Mouse (Mus musculus) c-Kit-positive CD71-positive TER-119-negative erythroid progenitor cells, embryonic 14.5 days (primary cell): ENCODE data around the gene Hoxd10.

ENCODE experiments used
- DNase-seq: peaks from one replicate; pipeline ENCODE4 v3.0.0-alpha.2; 2013; ENCODE audit warnings: low read depth

The Hoxd10 gene

GRCm38 (mm10) chr2:74666411-74666810 is 25.3 kb upstream of the Hoxd10 start:
- no peak for DNase-seq

GRCm38 (mm10) chr2:74667191-74667841 is 24.4 kb upstream of the Hoxd10 start:
- DNase-seq: no peak

- DNase-seq: no peak
Measured at GRCm38 (mm10) chr2:74667842-74668357, 23.8 kb upstream of the Hoxd10 start, which contains the start of gene Hoxd13. TSS of gene Hoxd13 (plus strand) at chr2:74668310.

- DNase-seq: no peak
Measured at GRCm38 (mm10) chr2:74668370-74669229, 23.1 kb upstream of the Hoxd10 start.

- DNase-seq: no peak
Measured at GRCm38 (mm10) chr2:74669230-74669578, 22.5 kb upstream of the Hoxd10 start.

GRCm38 (mm10) chr2:74669650-74670235 is 22.0 kb upstream of the Hoxd10 start:
- DNase-seq: no peak

GRCm38 (mm10) chr2:74670632-74671188 is 21.0 kb upstream of the Hoxd10 start:
- no peak for DNase-seq

GRCm38 (mm10) chr2:74671847-74672246 is 19.9 kb upstream of the Hoxd10 start:
- no peak for DNase-seq

- no peak for DNase-seq
Measured at GRCm38 (mm10) chr2:74672481-74673362, 19.0 kb upstream of the Hoxd10 start.

GRCm38 (mm10) chr2:74673835-74674425 is 17.8 kb upstream of the Hoxd10 start:
- DNase-seq: no peak

- DNase-seq: no peak
Measured at GRCm38 (mm10) chr2:74674881-74675665, 16.7 kb upstream of the Hoxd10 start, which contains the start of gene Hoxd12. TSS of gene Hoxd12 (plus strand) at chr2:74675013.

- DNase-seq: no peak
Measured at GRCm38 (mm10) chr2:74675666-74676282, 15.9 kb upstream of the Hoxd10 start.

- DNase-seq: no peak
Measured at GRCm38 (mm10) chr2:74676376-74677052, 15.2 kb upstream of the Hoxd10 start.

- DNase-seq: no peak
Measured at GRCm38 (mm10) chr2:74677106-74677505, 14.6 kb upstream of the Hoxd10 start.

GRCm38 (mm10) chr2:74678891-74679595 is 12.7 kb upstream of the Hoxd10 start, which contains the start of gene Hoxd11:
TSS of gene Hoxd11 (plus strand) at chr2:74679557.
- no peak for DNase-seq

- no peak for DNase-seq
Measured at GRCm38 (mm10) chr2:74679596-74679971, 12.1 kb upstream of the Hoxd10 start.

GRCm38 (mm10) chr2:74679980-74680379 is 11.7 kb upstream of the Hoxd10 start:
- DNase-seq: no peak
